Mouse (Mus musculus) cerebellum, adult 2 months (tissue): ENCODE results near the gene Sphk1. TPM values are rescaled to one million over a fixed set of nuclear protein-coding genes. Genes with fewer than 3 reads are reported as not detected.
A peak's percentile ranks its signal among the peaks of the same experiment; 100 is the strongest.

Experiments
- DNase-seq, 2 experiments: peaks; one replicate each; pipeline ENCODE4 v3.0.0; 2021
- H3K27ac ChIP-seq: fragments of 200-500 bp; 2 replicates; pipeline ENCODE4 v1.5.1; 2012; ENCODE audit warnings: low read length, control low read depth, inconsistent platforms; ENCODE audit not compliant: insufficient read depth
- H3K27me3 ChIP-seq: fragments of 200-500 bp; 2 replicates; pipeline ENCODE4 v1.6.1; 2012; ENCODE audit warnings: inconsistent platforms, mild to moderate bottlenecking, low read length, moderate library complexity; ENCODE audit not compliant: control insufficient read depth, insufficient read depth
- H3K4me1 ChIP-seq: fragments of 200-500 bp; 2 replicates; pipeline ENCODE4 v1.6.1; 2011; ENCODE audit warnings: low read length; ENCODE audit not compliant: control insufficient read depth, insufficient read depth
- H3K4me3 ChIP-seq: fragments of 200-500 bp; replicated peaks from 2 replicates; pipeline ENCODE3; 2011; ENCODE audit warnings: mild to moderate bottlenecking, low read depth, low read length, control low read depth; ENCODE audit not compliant: insufficient read depth
- CTCF ChIP-seq: fragments of 200-500 bp; IDR thresholded peaks from 2 replicates; pipeline ENCODE4 v1.5.1; 2011; ENCODE audit warnings: low read depth, mild to moderate bottlenecking, control low read depth, low read length, moderate library complexity, borderline replicate concordance; ENCODE audit not compliant: insufficient read depth
- POLR2A ChIP-seq: fragments of 200-500 bp; IDR thresholded peaks from 2 replicates; pipeline ENCODE4 v1.6.1; 2011; ENCODE audit warnings: low read length, control low read depth, borderline replicate concordance; ENCODE audit not compliant: insufficient read depth
- WGBS: fragments of 180-500 bp; shearing (Covaris S2); methylation state at CpG from one replicate; pipeline ENCODE4 v1.1.7; 2018; 5-methylcytosine and 5-hydroxymethylcytosine counted together
- polyA plus RNA-seq: library from polyadenylated mRNA; depleted of rRNA; stranded (reverse); fragments of >200 nt; gene quantifications from 2 replicates; pipeline ENCODE4 v1.2.3, GENCODE M21; 2012; rRNA removed

Sphk1 gene
- polyA plus RNA-seq, 1 experiment: 9.0 TPM

- WGBS: 22% methylated on average over 6 of the region's 6 CpGs
- Histone ChIP-seq H3K27me3 (no peaks in the 10 kb centered on the region), H3K4me1 (peaks cover 65% of the 10 kb centered on the region), H3K27ac (no peak overlapping the region), H3K4me3 (no peak overlapping the region)
- TF ChIP-seq POLR2A (no peak), CTCF (no peak)
- peak; percentile 39 to 60 for DNase-seq
Measured at GRCm38 (mm10) chr11:116574982-116575381, 44.3 kb downstream of the Sphk1 start.

- TF ChIP-seq POLR2A (no peak), CTCF (no peak)
- 69% methylated on average over 2 of the region's 2 CpGs for WGBS
- Histone ChIP-seq H3K27me3 (no peaks in the 10 kb centered on the region), H3K27ac (no peak overlapping the region), H3K4me1 (peaks cover 68% of the 10 kb centered on the region), H3K4me3 (no peak overlapping the region)
- DNase-seq: no peak
Measured at GRCm38 (mm10) chr11:116575396-116575795, 44.7 kb downstream of the Sphk1 start.

GRCm38 (mm10) chr11:116579280-116579679, 48.6 kb downstream of the Sphk1 start:
- no peak overlapping the region for H3K27ac ChIP-seq
- 64% methylated on average over 3 of the region's 3 CpGs for WGBS
- no peak overlapping the region for H3K4me3 ChIP-seq
- no peaks in the 10 kb centered on the region for H3K27me3 ChIP-seq
- H3K4me1 ChIP-seq: peaks cover 39% of the 10 kb centered on the region
- TF ChIP-seq CTCF (no peak), POLR2A (no peak)
- peak; percentile 38 to 52 for DNase-seq

- H3K27me3 ChIP-seq: no peaks in the 10 kb centered on the region
- no peak for TF ChIP-seq POLR2A
- TF ChIP-seq CTCF: no peak
- H3K27ac ChIP-seq: 0 out of 2 replicates have a peak overlapping the region, but pooled peaks have one; percentile 17
- WGBS: 10% methylated on average over 10 of the region's 10 CpGs
- H3K4me1 ChIP-seq: peaks cover 31% of the 10 kb centered on the region
- H3K4me3 ChIP-seq: peak overlapping the region; percentile 72
- no peak for DNase-seq
Measured at GRCm38 (mm10) chr11:116580031-116580652, 49.4 kb downstream of the Sphk1 start.

- Histone ChIP-seq H3K27ac (peak overlapping the region; percentile 17; the same call in 1 of the 2 replicates), H3K27me3 (no peaks in the 10 kb centered on the region), H3K4me3 (peak overlapping the region; percentile 72), H3K4me1 (peaks cover 26% of the 10 kb centered on the region)
- DNase-seq: peak; percentile 73 to 74
- no peak for TF ChIP-seq CTCF
- TF ChIP-seq POLR2A: no peak
- 1% methylated on average over 91 of the region's 91 CpGs for WGBS
Measured at GRCm38 (mm10) chr11:116580711-116581375, 50.1 kb downstream of the Sphk1 start.

GRCm38 (mm10) chr11:116581376-116581814, 50.7 kb downstream of the Sphk1 start, which contains the start of gene Ube2o:
Ube2o (minus strand) TSS chr11:116581447.
- WGBS: under 1% methylated on average over 51 of the region's 51 CpGs
- H3K4me1 ChIP-seq: peaks cover 21% of the 10 kb centered on the region
- DNase-seq: peak; percentile 85 to 87
- peak within 1 kb of the TSS; percentile 17; the same call in 1 of the 2 replicates for H3K27ac ChIP-seq
- TF ChIP-seq CTCF (peak; percentile 42; the same call in 1 of the 2 replicates), POLR2A (peak; percentile 57)
- H3K27me3 ChIP-seq: no peaks in the 10 kb centered on the region
- H3K4me3 ChIP-seq: peak within 1 kb of the TSS; percentile 72

- peaks cover 4% of the 10 kb centered on the region; the same call in 1 of the 2 replicates for H3K4me1 ChIP-seq
- H3K27me3 ChIP-seq: no peaks in the 10 kb centered on the region
- DNase-seq: no peak
- 96% methylated on average over 6 of the region's 6 CpGs for WGBS
- TF ChIP-seq POLR2A (no peak), CTCF (no peak)
- H3K27ac ChIP-seq: no peak overlapping the region
- no peak overlapping the region for H3K4me3 ChIP-seq
Measured at GRCm38 (mm10) chr11:116585682-116586081, 55.0 kb downstream of the Sphk1 start.

Other genes with a start within 250 kb of the Sphk1 start
- gene Galr2, start 250.0 kb upstream of the Sphk1 start, polyA plus RNA-seq: 0.05 TPM in 1 of 2 replicates, not detected in the other
- gene Exoc7, start 223.7 kb upstream of the Sphk1 start, polyA plus RNA-seq: 104 and 118 TPM in 2 replicates
- 13.9 and 15.7 TPM in 2 replicates for gene Foxj1, start 195.5 kb upstream of the Sphk1 start, polyA plus RNA-seq
- gene Rnf157, start 117.9 kb upstream of the Sphk1 start, polyA plus RNA-seq: 121 and 147 TPM in 2 replicates
- 34.8 and 44.0 TPM in 2 replicates for gene Ubald2, start 96.8 kb upstream of the Sphk1 start, polyA plus RNA-seq
- 0.05 TPM in 1 of 2 replicates, not detected in the other for gene Qrich2, start 64.7 kb upstream of the Sphk1 start, polyA plus RNA-seq
- 114 and 129 TPM in 2 replicates for gene Prpsap1, start 36.7 kb upstream of the Sphk1 start, polyA plus RNA-seq
- 81.9 and 88.2 TPM in 2 replicates for gene Ube2o, start 50.5 kb downstream of the Sphk1 start, polyA plus RNA-seq
- gene Aanat, start 55.5 kb downstream of the Sphk1 start, polyA plus RNA-seq: 1.2 and 1.3 TPM in 2 replicates
- gene Rhbdf2, start 96.1 kb downstream of the Sphk1 start, polyA plus RNA-seq: 1.9 and 2.2 TPM in 2 replicates
- gene Prcd, start 122.6 kb downstream of the Sphk1 start, polyA plus RNA-seq: 13.7 and 14.2 TPM in 2 replicates
- 105 and 113 TPM in 2 replicates for gene Cygb, start 123.4 kb downstream of the Sphk1 start, polyA plus RNA-seq
- gene St6galnac1, start 244.6 kb downstream of the Sphk1 start, polyA plus RNA-seq: 0.03 TPM in 1 of 2 replicates, not detected in the other